In the genomic region with DNA sequence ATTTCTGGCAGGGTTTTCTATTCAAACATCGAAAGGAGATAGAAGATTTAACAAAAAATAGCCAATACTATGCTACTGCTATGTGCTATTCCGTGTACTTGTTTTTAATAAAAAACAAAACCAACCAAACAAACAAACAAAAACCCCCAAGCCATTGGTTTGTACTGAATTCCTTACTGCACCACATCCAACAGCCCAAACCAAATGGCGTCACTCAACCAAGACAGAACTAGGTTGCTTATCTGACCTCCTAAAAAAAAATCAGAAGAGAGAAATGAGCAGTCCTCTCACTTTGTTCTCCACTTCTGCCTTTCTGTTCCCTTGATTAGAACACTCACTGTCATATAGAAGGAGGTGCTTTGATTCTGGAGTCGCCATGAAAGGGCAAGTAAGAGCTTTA, we compare ENCODE assay signal across 23 mouse cellular contexts.
DNase-seq lines count a peak whose midpoint lies in the region; ATAC-seq and TF ChIP-seq lines count a peak whose summit lies in the region.
"Had no signal": no experiment of that assay in that cellular context is flagged by ENCODE, and none has a peak within 500 bp of the region (broad histone marks: within the 10 kb centered on the region; RNA-seq: fewer than 3 reads in every experiment).

No protein-coding gene starts in this region.

- H3K9ac ChIP-seq in forebrain, embryonic 12.5 days = no peak overlapping the region
- H3K9ac ChIP-seq in forebrain, embryonic 14.5 days (ENCODE audit: low read length) = no peak overlapping the region
- H3K9ac ChIP-seq in CH12.LX (ENCODE audit: insufficient read depth, low read depth) = 0 out of 2 replicates have a peak overlapping the region, but pooled peaks have one; percentile 49
- no peak overlapping the region for H3K9ac ChIP-seq in hindbrain, embryonic 16.5 days (ENCODE audit: low read depth, low read length)
- H3K9ac ChIP-seq: embryonic facial prominence, embryonic 13.5 days; liver, embryonic 15.5 days; lung, embryonic 15.5 days had no signal

- TF ChIP-seq RAD21 in CH12.LX (IDR thresholded peaks at IDR 0.05; ENCODE audit: low read depth, low read length) = no peak

- no peak for TF ChIP-seq POLR2A in kidney, adult 2 months (IDR thresholded peaks at IDR 0.05; ENCODE audit: low read depth, low read length)
- no peak for TF ChIP-seq POLR2A in CH12.LX (IDR thresholded peaks at IDR 0.05; ENCODE audit: low read depth, low read length)

- dilution Hi-C loops in CH12.LX (cut with MboI; ENCODE audit: extremely low pct_ligation_motif_present, extremely low pct_unique_long_range_greater_than_20kb, low sequenced_read_pairs) = no loop called here

- no peaks in the 10 kb centered on the region for H3K27me3 ChIP-seq in forebrain, embryonic 12.5 days
- H3K27me3 ChIP-seq in forebrain, embryonic 14.5 days (replicated peaks; ENCODE audit: control insufficient read depth, insufficient read depth, low read length) = no peaks in the 10 kb centered on the region
- H3K27me3 ChIP-seq in kidney, adult 2 months (replicated peaks; ENCODE audit: control insufficient read depth, insufficient read depth, low read length) = no peaks in the 10 kb centered on the region
- H3K27me3 ChIP-seq in CH12.LX (replicated peaks) = no peaks in the 10 kb centered on the region
- no peaks in the 10 kb centered on the region for H3K27me3 ChIP-seq in hindbrain, embryonic 16.5 days (replicated peaks; ENCODE audit: control insufficient read depth, insufficient read depth, low read length)
- H3K27me3 ChIP-seq: embryonic facial prominence, embryonic 13.5 days; liver, embryonic 15.5 days; lung, embryonic 15.5 days had no signal

- no peak for TF ChIP-seq CTCF in kidney, adult 2 months (conservative IDR thresholded peaks at IDR 0.05; ENCODE audit: insufficient read depth, insufficient read length, low read depth, low read length)
- no peak for TF ChIP-seq CTCF in CH12.LX (conservative IDR thresholded peaks at IDR 0.05 in 1 of 2, IDR thresholded peaks at IDR 0.05 in 1 of 2; ENCODE audit: low read depth in 2 of 2, low read length in 2 of 2)

- no peaks in the 10 kb centered on the region for H3K79me2 ChIP-seq in CH12.LX (replicated peaks; ENCODE audit: control insufficient read depth, extremely low read depth, insufficient read depth, poor library complexity, severe bottlenecking)

- TF ChIP-seq EP300 in CH12.LX (IDR thresholded peaks at IDR 0.05; ENCODE audit: low read length) = no peak

- H3K4me2 ChIP-seq in forebrain, embryonic 12.5 days = no peak overlapping the region
- H3K4me2 ChIP-seq in forebrain, embryonic 14.5 days (ENCODE audit: low read length) = no peak overlapping the region
- peak overlapping the region; percentile 26; the same call in 1 of the 2 replicates for H3K4me2 ChIP-seq in CH12.LX (ENCODE audit: insufficient read depth, low read depth, poor library complexity, severe bottlenecking)
- no peak overlapping the region for H3K4me2 ChIP-seq in hindbrain, embryonic 16.5 days (ENCODE audit: low read length)
- H3K4me2 ChIP-seq: liver, embryonic 15.5 days; lung, embryonic 15.5 days had no signal

- no peak overlapping the region for H3K4me3 ChIP-seq in forebrain, embryonic 12.5 days (replicated peaks)
- H3K4me3 ChIP-seq in forebrain, embryonic 14.5 days (ENCODE audit: low read depth, low read length) = no peak overlapping the region
- no peak overlapping the region for H3K4me3 ChIP-seq in kidney, adult 2 months (ENCODE audit: insufficient read depth, low read depth, low read length)
- H3K4me3 ChIP-seq in CH12.LX (replicated peaks in 1 of 3; ENCODE audit: low read depth in 2 of 3, low read length in 2 of 3, poor library complexity in 1 of 3) = no peak overlapping the region
- no peak overlapping the region for H3K4me3 ChIP-seq in hindbrain, embryonic 16.5 days (ENCODE audit: low read length)
- H3K4me3 ChIP-seq: embryonic facial prominence, embryonic 13.5 days; erythroblast, embryonic 14.5 days; gastrocnemius, adult 2 months; heart, embryonic 10.5 days; limb, embryonic 10.5 days; liver, embryonic 15.5 days; lung, embryonic 15.5 days had no signal

- 79% methylated on average over 4 of the region's 4 CpGs for WGBS in forebrain, embryonic 12.5 days
- 67% methylated on average over 4 of the region's 4 CpGs for WGBS in forebrain, embryonic 14.5 days
- 67% methylated on average over 4 of the region's 4 CpGs for WGBS in kidney, adult 2 months
- 80% methylated on average over 4 of the region's 4 CpGs for WGBS in hindbrain, embryonic 16.5 days

- no peaks in the 10 kb centered on the region for H3K9me3 ChIP-seq in forebrain, embryonic 12.5 days
- H3K9me3 ChIP-seq in forebrain, embryonic 14.5 days (replicated peaks; ENCODE audit: control insufficient read depth, low read length) = no peaks in the 10 kb centered on the region
- no peaks in the 10 kb centered on the region for H3K9me3 ChIP-seq in CH12.LX (replicated peaks; ENCODE audit: low read length)
- H3K9me3 ChIP-seq in hindbrain, embryonic 16.5 days (ENCODE audit: control insufficient read depth, low read length) = no peaks in the 10 kb centered on the region
- H3K9me3 ChIP-seq: embryonic facial prominence, embryonic 13.5 days; heart, embryonic 10.5 days; limb, embryonic 10.5 days; liver, embryonic 15.5 days; lung, embryonic 15.5 days had no signal

- H3K27ac ChIP-seq in forebrain, embryonic 12.5 days = peak overlapping the region; percentile 21; the same call in 1 of the 2 replicates
- no peak overlapping the region; the same call in none of the 2 replicates for H3K27ac ChIP-seq in forebrain, embryonic 14.5 days (ENCODE audit: low read depth, low read length)
- H3K27ac ChIP-seq in kidney, adult 2 months (ENCODE audit: insufficient read depth, low read depth, low read length) = no peak overlapping the region
- peak overlapping the region; percentile 97; the same call in 1 of the 2 replicates for H3K27ac ChIP-seq in CH12.LX (ENCODE audit: insufficient read depth, low read depth)
- H3K27ac ChIP-seq in hindbrain, embryonic 16.5 days (ENCODE audit: low read depth, low read length) = peak overlapping the region; percentile 60; the same call in 1 of the 2 replicates
- H3K27ac ChIP-seq: embryonic facial prominence, embryonic 13.5 days; heart, embryonic 10.5 days; limb, embryonic 10.5 days; liver, embryonic 15.5 days; lung, embryonic 15.5 days had no signal

- no peaks in the 10 kb centered on the region for H3K36me3 ChIP-seq in forebrain, embryonic 12.5 days (replicated peaks)
- no peaks in the 10 kb centered on the region for H3K36me3 ChIP-seq in forebrain, embryonic 14.5 days (ENCODE audit: control insufficient read depth, insufficient read depth, low read length)
- no peaks in the 10 kb centered on the region for H3K36me3 ChIP-seq in kidney, adult 2 months (ENCODE audit: control insufficient read depth, insufficient read depth, low read length)
- H3K36me3 ChIP-seq in CH12.LX (replicated peaks in 1 of 2; ENCODE audit: control insufficient read depth in 1 of 2, insufficient read depth in 1 of 2, low read length in 1 of 2) = no peaks in the 10 kb centered on the region
- no peaks in the 10 kb centered on the region for H3K36me3 ChIP-seq in hindbrain, embryonic 16.5 days (ENCODE audit: control insufficient read depth, insufficient read depth, low read length)
- H3K36me3 ChIP-seq: embryonic facial prominence, embryonic 13.5 days; heart, embryonic 10.5 days; limb, embryonic 10.5 days; liver, embryonic 15.5 days; lung, embryonic 15.5 days had no signal

- no peak for DNase-seq in forebrain, embryonic 14.5 days (ENCODE audit: low spot score)
- DNase-seq in kidney, adult 2 months = peak; percentile 25
- DNase-seq in kidney, postnatal 10 days = no peak
- no peak for DNase-seq in CH12.LX (ENCODE audit: extremely low read depth)
- no peak for DNase-seq in retina, postnatal 1 day
- DNase-seq in thymus, postnatal 14 days = no peak
- DNase-seq: adrenal gland, postnatal 14 days; cerebellum, adult 8-10 months; cerebellum, postnatal 36 days; embryo, embryonic 11 days; gastrocnemius, adult 2 months; liver; lung, postnatal 36 days; thymus, postnatal 4 days had no signal

- H3K4me1 ChIP-seq in forebrain, embryonic 12.5 days = peaks cover 44% of the 10 kb centered on the region
- H3K4me1 ChIP-seq in forebrain, embryonic 14.5 days (ENCODE audit: control insufficient read depth, insufficient read depth, low read length) = peaks cover 41% of the 10 kb centered on the region
- peaks cover 18% of the 10 kb centered on the region for H3K4me1 ChIP-seq in kidney, adult 2 months (ENCODE audit: control insufficient read depth, insufficient read depth, low read length)
- peaks cover 31 to 65% of the 10 kb centered on the region in 2 experiments for H3K4me1 ChIP-seq in CH12.LX (ENCODE audit: control insufficient read depth in 1 of 2, insufficient read depth in 2 of 2)
- H3K4me1 ChIP-seq in hindbrain, embryonic 16.5 days (ENCODE audit: control insufficient read depth, insufficient read depth, low read depth, low read length) = peaks cover 23% of the 10 kb centered on the region
- H3K4me1 ChIP-seq: liver, embryonic 15.5 days had no signal

- no peak for ATAC-seq in forebrain, embryonic 12.5 days (ENCODE audit: low FRiP score)
- ATAC-seq in forebrain, embryonic 14.5 days = no peak
- ATAC-seq in hindbrain, embryonic 16.5 days = no peak
- ATAC-seq: intestine, postnatal 0 days had no signal

- in situ Hi-C loops in CH12.LX (cut with MboI; ENCODE audit: low pct_ligation_motif_present, low pct_unique_long_range_greater_than_20kb, low sequenced_read_pairs) = loop anchor here (10.0 kb wide), 2 partner anchors 66 to 114 kb away; partner anchors contain the start of gene Klf7

TF ChIP-seq in CH12.LX, 34 proteins besides CTCF, POLR2A, EP300 and RAD21:
- no peak for TF ChIP-seq NRF1 (IDR thresholded peaks at IDR 0.05; ENCODE audit: low read depth, low read length)
- no peak for TF ChIP-seq MXI1 (IDR thresholded peaks at IDR 0.05; ENCODE audit: low read depth, low read length)
- peak; percentile 69 for TF ChIP-seq ZNF384 (IDR thresholded peaks at IDR 0.05; ENCODE audit: low read depth, low read length)
- TF ChIP-seq ZMIZ1 (IDR thresholded peaks at IDR 0.05; ENCODE audit: low read depth, low read length) = no peak
- TF ChIP-seq E2F4 (IDR thresholded peaks at IDR 0.05; ENCODE audit: insufficient replicate concordance, low read depth, low read length) = no peak
- TF ChIP-seq MAFK (IDR thresholded peaks at IDR 0.05; ENCODE audit: insufficient replicate concordance, low read length) = no peak

Comparison
In these comparisons a context has a peak if more than half of its experiments do, and no peak if none do; other contexts are left out.
1. H3K27ac ChIP-seq: peak in forebrain, embryonic 12.5 days (single experiment), CH12.LX (single experiment) and hindbrain, embryonic 16.5 days (single experiment); none in forebrain, embryonic 14.5 days (single experiment) and kidney, adult 2 months (single experiment).